Mouse (Mus musculus): Measurements from ENCODE around the gene Dpep1.

Gene Dpep1

GRCm38 (mm10) chr8:123248596-123248995, 62.6 kb downstream of the Dpep1 start:
- DNase-seq (ENCODE audit: low read depth, low spot score), result no peak

- no peak for DNase-seq (ENCODE audit: low read depth, low spot score)
Measured at GRCm38 (mm10) chr8:123250940-123251339, 64.9 kb downstream of the Dpep1 start.
